Mouse (Mus musculus) myocyte (in vitro differentiated cells): ENCODE measurements around the gene Palm.

Experiments used
- CEBPB ChIP-seq: IDR thresholded peaks from 2 replicates; pipeline ENCODE4 v1.6.1; 2011; ENCODE audit warnings: mild to moderate bottlenecking, moderate library complexity; ENCODE audit not compliant: poor library complexity, insufficient read depth, severe bottlenecking
- E2F4 ChIP-seq: IDR thresholded peaks from one replicate; pipeline ENCODE4 v1.6.1; 2011; ENCODE audit warnings: mild to moderate bottlenecking, control low read depth, moderate library complexity; ENCODE audit not compliant: insufficient read depth
- MAX ChIP-seq: IDR thresholded peaks from one replicate; pipeline ENCODE4 v1.6.1; 2011; ENCODE audit warnings: low read depth, mild to moderate bottlenecking, control low read depth
- MYOD1 ChIP-seq, 3 experiments: IDR thresholded peaks; one replicate each; pipeline ENCODE4 v1.6.1; 2011; ENCODE audit warnings: control low read depth in 2 of 3, low read depth in 2 of 3, mild to moderate bottlenecking in 2 of 3, moderate library complexity in 1 of 3; ENCODE audit not compliant: insufficient read length in 2 of 3, control insufficient read depth in 1 of 3
- MYOG ChIP-seq, 3 experiments: IDR thresholded peaks; one replicate each; pipeline ENCODE4 v1.6.1; 2011; ENCODE audit warnings: control low read depth in 2 of 3, low read depth in 2 of 3, mild to moderate bottlenecking in 2 of 3; ENCODE audit not compliant: insufficient read length in 2 of 3, control insufficient read depth in 1 of 3, insufficient read depth in 1 of 3
- POLR2A ChIP-seq: IDR thresholded peaks from one replicate; pipeline ENCODE4 v1.6.1; 2011; ENCODE audit warnings: low read depth, mild to moderate bottlenecking, control low read depth, moderate library complexity; ENCODE audit not compliant: insufficient read length
- POLR2AphosphoS2 ChIP-seq: IDR thresholded peaks from one replicate; pipeline ENCODE4 v1.6.1; 2011; ENCODE audit warnings: low read depth, control low read depth; ENCODE audit not compliant: insufficient read length
- REST ChIP-seq: IDR thresholded peaks from one replicate; pipeline ENCODE4 v1.6.1; 2011; ENCODE audit warnings: mild to moderate bottlenecking, control low read depth, moderate library complexity; ENCODE audit not compliant: insufficient read depth, insufficient read length
- SRF ChIP-seq: IDR thresholded peaks from one replicate; pipeline ENCODE4 v1.6.1; 2011; ENCODE audit warnings: low read depth; ENCODE audit not compliant: control insufficient read depth, insufficient read length
- TCF12 ChIP-seq: IDR thresholded peaks from one replicate; pipeline ENCODE4 v1.6.1; 2011; ENCODE audit warnings: mild to moderate bottlenecking, control low read depth; ENCODE audit not compliant: poor library complexity, insufficient read depth, severe bottlenecking
- TCF3 ChIP-seq: IDR thresholded peaks from one replicate; pipeline ENCODE4 v1.6.1; 2011; ENCODE audit warnings: low read depth, control low read depth; ENCODE audit not compliant: insufficient read length
- USF1 ChIP-seq: IDR thresholded peaks from one replicate; pipeline ENCODE4 v1.6.1; 2011; ENCODE audit warnings: low read depth, mild to moderate bottlenecking, control low read depth, moderate library complexity

DNA sequence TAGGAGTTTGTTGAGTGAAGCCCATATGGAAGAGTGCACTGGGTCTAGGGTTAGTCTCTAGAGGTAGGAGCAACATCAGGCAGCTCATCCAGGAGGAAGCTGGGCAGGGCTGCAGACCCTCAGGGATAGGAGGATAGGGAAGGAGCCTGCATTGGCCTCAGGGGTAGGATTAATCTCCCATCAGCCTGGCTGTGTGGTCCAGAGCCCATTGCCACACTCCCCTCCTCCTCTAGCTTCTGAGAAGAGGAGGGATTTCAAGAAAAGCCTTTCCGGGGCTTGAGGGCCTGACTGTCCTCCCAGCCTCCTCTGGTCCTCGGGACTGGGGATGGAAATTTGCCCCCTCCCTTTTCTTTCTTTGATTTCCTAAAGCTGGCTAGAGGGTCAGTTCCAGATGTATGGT lies 14.2 kb upstream of the Palm start:
- TF ChIP-seq POLR2A (no peak), POLR2AphosphoS2 (no peak), MYOD1 (IDR thresholded peaks at IDR 0.05; ENCODE audit: control insufficient read depth in 1 of 3, insufficient read length in 2 of 3, low read depth in 2 of 3) (no peak), REST (no peak), MAX (no peak), USF1 (no peak), MYOG (IDR thresholded peaks at IDR 0.05; ENCODE audit: control insufficient read depth in 1 of 3, insufficient read depth in 1 of 3, insufficient read length in 2 of 3, low read depth in 2 of 3) (no peak), SRF (no peak), E2F4 (no peak), TCF12 (no peak), CEBPB (no peak), TCF3 (no peak)
